Mouse (Mus musculus): ENCODE results near the gene Skida1.

DNA sequence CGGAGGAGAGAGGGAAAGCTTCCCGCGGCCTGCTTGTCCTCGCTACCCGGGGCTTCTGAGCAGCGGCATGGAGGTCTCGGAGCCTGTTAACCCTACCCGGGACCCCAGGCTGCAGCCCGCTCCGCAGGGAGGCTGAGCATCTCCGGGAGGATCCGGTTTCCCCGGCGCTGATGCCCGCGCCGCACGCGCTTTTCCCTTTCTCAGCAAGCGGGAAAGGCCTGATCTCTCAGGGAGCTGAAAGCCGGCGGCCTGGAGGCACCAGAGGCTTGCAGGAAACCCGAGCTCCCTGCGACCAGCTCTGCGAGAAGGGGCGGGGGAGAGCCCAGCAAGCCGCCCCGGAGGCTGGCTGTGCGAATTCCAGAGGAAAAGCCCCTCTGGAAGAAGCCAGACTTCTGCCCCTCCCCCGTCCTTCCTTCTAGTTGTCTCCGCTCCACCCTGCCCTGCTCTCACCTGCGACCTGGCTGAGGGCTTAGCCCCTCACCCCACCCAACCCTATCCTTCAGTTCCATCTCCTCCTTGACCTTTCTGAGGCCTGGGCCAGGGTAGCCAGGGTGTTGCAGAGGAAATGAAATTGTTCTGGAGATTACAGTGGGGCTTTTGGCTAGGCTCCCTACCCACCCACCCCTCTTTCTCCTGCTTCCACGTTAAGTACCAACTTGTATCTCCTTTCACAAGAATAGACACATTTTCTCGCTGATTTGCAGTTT is 16.9 kb downstream of the Skida1 start:
- TF ChIP-seq POLR2A (IDR thresholded peaks at IDR 0.05; ENCODE audit: insufficient read depth, low read depth, low read length) (no peak), CTCF (IDR thresholded peaks at IDR 0.05) (no peak)

Measured in heart, adult 2 months (tissue).